Mouse (Mus musculus): ENCODE data around the gene Tcf20.

DNA sequence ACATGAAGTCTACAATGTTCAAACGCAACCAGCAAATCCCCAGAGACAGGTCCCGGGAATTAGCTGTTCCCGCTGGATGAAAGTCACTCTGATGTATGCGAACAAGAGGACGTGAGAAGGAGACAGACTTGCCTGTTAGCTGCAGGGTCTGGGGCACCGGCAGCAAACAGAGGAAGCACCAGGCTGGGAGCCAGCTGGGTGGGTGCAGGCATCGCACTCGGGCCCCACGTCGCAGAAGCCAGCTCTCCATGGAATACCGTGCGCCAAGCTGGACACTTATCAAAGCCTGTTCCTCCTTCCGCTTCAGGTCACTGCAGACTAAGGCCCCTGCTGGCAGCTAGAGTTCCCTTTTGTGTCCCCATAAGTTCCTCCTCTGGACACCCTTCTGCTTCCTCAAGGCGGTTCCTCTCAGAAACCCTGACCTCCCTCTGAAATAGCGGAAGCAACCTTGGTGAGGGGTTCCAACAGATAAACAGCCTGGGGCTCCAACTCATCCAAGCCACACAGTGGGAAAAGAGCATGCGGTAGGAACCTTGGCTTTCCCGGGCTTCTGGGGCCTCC is 45.4 kb upstream of the Tcf20 start, which contains the start of gene Nfam1:
- peak; percentile 65; the same call in 1 of the 2 replicates for TF ChIP-seq TCF12 (IDR thresholded peaks at IDR 0.05; ENCODE audit: low read depth, low read length)
- peak; percentile 24 to 69; a peak in 3 of 4 replicates for TF ChIP-seq POLR2A (IDR thresholded peaks at IDR 0.05; ENCODE audit: control insufficient read depth in 1 of 2, insufficient read depth in 1 of 2, low read depth in 1 of 2, low read length in 2 of 2, poor library complexity in 1 of 2)
- peak; percentile 57 for TF ChIP-seq HCFC1 (IDR thresholded peaks at IDR 0.05; ENCODE audit: low read depth, low read length)

Measured in MEL (cell line).